Mouse (Mus musculus) forebrain, embryonic 10.5 days (tissue): ENCODE data around the gene E2f3. TPM values are rescaled to one million over a fixed set of nuclear protein-coding genes. Genes with fewer than 3 reads are reported as not detected.

Source experiments
- DNase-seq: peaks from one replicate; pipeline ENCODE4 v3.0.0-alpha.2; 2017; ENCODE audit warnings: low spot score; ENCODE audit errors: extremely low spot score
- H3K27ac ChIP-seq: fragments of 300-500 bp; sonication (generic); 2 replicates; pipeline ENCODE4 v1.5.1; 2016; ENCODE audit warnings: mild to moderate bottlenecking
- H3K27me3 ChIP-seq: fragments of 300-500 bp; sonication (generic); 2 replicates; pipeline ENCODE4 v1.6.1; 2016; ENCODE audit warnings: mild to moderate bottlenecking; ENCODE audit not compliant: poor library complexity, severe bottlenecking
- H3K36me3 ChIP-seq: fragments of 300-500 bp; sonication (generic); replicated peaks from 2 replicates; pipeline ENCODE4 v1.6.1; 2016; ENCODE audit warnings: mild to moderate bottlenecking, moderate library complexity
- H3K4me1 ChIP-seq: fragments of 300-500 bp; sonication (generic); 2 replicates; pipeline ENCODE4 v1.6.1; 2016
- H3K4me3 ChIP-seq: fragments of 300-500 bp; sonication (generic); 2 replicates; pipeline ENCODE4 v1.5.1; 2016; ENCODE audit warnings: mild to moderate bottlenecking, moderate library complexity
- H3K9me3 ChIP-seq: fragments of 300-500 bp; sonication (generic); 2 replicates; pipeline ENCODE4 v1.6.1; 2016; ENCODE audit warnings: mild to moderate bottlenecking, moderate library complexity
- WGBS: fragments of 180-500 bp; shearing (Covaris S2); methylation state at CpG from one replicate; pipeline ENCODE4 v1.1.7; 2016; 5-methylcytosine and 5-hydroxymethylcytosine counted together
- polyA plus RNA-seq: library from polyadenylated mRNA; unstranded; fragments of >200 nt; fragmentation: Nextera tagmentation; extraction: Ambion mirVana; gene quantifications from 2 replicates; pipeline ENCODE4 v1.2.1, GENCODE M21; 2016

The E2f3 gene
- polyA plus RNA-seq, 1 experiment from 2014 or later = 22.5 TPM

DNA sequence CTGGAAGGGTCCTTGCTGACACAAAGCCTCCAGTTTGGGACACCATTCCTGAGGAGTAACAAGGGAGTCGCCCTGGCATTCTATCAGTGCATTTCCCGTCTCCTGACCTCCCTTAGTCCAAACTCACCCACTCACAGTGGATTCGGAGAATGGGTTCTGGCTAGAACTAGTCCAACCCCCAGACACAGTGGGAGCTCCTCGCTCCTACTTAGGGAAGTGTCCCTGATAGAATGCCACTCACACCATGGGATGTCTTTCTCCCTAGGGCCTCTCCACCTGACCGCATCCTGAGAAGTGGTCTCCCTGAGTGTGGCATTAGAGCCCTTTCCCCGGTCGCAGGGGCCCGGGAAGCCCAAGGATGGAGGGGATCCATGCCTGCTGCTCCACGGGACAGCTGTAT is 77.4 kb downstream of the E2f3 start:
- H3K36me3 ChIP-seq = peaks cover 100% of the 10 kb centered on the region
- H3K4me3 ChIP-seq = no peak overlapping the region
- 95% methylated on average over 9 of the region's 9 CpGs for WGBS
- peaks cover 38% of the 10 kb centered on the region for H3K9me3 ChIP-seq
- no peak for DNase-seq
- no peak overlapping the region for H3K27ac ChIP-seq
- no peaks in the 10 kb centered on the region for H3K4me1 ChIP-seq
- H3K27me3 ChIP-seq = no peaks in the 10 kb centered on the region

DNA sequence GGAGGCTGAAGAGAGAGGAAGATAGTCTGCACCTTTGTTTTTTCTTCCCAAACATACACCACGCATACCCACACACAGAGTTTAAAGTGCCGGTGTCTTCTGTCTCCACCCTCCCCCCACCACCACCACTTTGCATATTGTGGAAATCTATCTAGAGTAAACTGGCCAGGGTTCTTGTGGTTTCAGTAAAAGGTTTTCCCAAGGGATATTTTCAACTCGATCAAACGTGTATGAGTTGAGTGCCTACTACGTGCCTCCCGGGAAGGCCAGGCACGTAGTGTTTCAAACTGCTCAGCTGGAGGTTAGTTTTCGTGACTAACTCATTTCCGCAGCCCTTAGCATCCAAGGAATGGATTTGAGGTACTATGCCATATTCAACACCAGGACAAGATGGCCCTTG is 77.9 kb downstream of the E2f3 start:
- no peak overlapping the region for H3K27ac ChIP-seq
- DNase-seq = no peak
- H3K36me3 ChIP-seq = peaks cover 100% of the 10 kb centered on the region
- H3K27me3 ChIP-seq = no peaks in the 10 kb centered on the region
- H3K4me1 ChIP-seq = no peaks in the 10 kb centered on the region
- H3K4me3 ChIP-seq = no peak overlapping the region
- 98% methylated on average over 9 of the region's 9 CpGs for WGBS
- H3K9me3 ChIP-seq = peaks cover 38% of the 10 kb centered on the region

DNA sequence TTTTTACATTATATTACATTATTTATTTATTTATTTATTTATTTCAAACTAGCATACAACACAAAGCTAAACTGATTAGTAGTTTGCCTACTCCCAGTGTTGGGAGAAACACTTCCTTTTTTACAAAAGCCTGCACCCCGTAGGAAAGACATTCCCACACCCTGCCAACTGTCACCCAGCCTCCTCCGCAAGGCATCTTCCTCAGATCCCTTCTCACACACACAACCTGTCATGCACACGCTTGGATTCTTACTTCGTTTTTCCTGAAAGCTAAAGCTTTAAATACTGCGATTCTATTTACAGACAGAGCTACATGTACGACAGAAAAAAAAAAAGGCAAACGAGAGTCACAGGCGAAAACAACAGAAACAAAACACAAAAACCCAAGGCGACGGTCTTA is 79.1 kb downstream of the E2f3 start:
- no peak for DNase-seq
- 96% methylated on average over 10 of the region's 10 CpGs for WGBS
- peaks cover 38% of the 10 kb centered on the region for H3K9me3 ChIP-seq
- no peaks in the 10 kb centered on the region for H3K27me3 ChIP-seq
- H3K36me3 ChIP-seq = peaks cover 98% of the 10 kb centered on the region
- H3K4me1 ChIP-seq = no peaks in the 10 kb centered on the region
- no peak overlapping the region for H3K27ac ChIP-seq
- H3K4me3 ChIP-seq = no peak overlapping the region

DNA sequence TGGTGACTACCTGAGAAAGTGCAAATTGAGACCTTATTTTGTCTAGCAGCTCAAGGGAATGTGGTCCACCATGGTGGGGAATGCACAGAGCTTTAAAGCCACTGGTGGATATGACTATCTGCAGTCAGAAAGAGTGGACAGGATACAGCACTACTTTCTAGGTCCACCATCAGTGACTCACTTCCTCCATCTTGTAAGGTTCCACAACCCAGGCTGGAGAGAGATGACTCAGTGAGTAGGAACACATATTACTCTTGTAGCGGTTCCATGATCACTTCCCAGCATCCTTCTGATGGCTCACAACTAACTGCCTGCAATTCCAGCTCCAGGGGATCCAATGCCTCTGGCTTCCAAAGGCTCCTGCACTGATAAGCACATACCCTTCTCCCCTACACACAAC is 82.5 kb downstream of the E2f3 start:
- WGBS = 96% methylated on average over 1 of the region's 1 CpGs
- H3K27ac ChIP-seq = no peak overlapping the region
- H3K4me3 ChIP-seq = no peak overlapping the region
- DNase-seq = no peak
- H3K9me3 ChIP-seq = peaks cover 43% of the 10 kb centered on the region
- H3K4me1 ChIP-seq = no peaks in the 10 kb centered on the region
- H3K27me3 ChIP-seq = no peaks in the 10 kb centered on the region
- H3K36me3 ChIP-seq = peaks cover 69% of the 10 kb centered on the region

DNA sequence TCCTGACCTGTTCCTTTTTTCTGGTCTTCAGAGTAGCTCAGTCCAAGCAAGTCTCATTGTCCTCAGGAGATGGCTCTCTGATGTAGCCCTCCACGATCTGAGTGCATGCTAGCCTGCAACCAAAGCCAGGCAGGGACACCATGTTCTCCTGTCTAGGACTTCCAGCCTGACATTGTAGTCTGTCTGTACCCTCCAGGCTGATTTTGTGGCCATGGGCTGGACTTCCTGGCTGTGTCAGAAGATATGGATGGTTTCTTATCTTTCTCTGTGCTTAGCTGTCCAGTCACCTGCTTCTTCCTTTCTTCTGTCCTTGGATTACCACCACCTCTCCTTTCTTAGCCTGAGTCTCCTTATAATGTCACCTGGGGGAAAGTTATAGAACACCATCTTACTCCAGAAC is 83.2 kb downstream of the E2f3 start:
- Histone ChIP-seq H3K9me3 (peaks cover 42% of the 10 kb centered on the region), H3K27ac (no peak overlapping the region), H3K36me3 (peaks cover 64% of the 10 kb centered on the region), H3K4me3 (no peak overlapping the region), H3K27me3 (no peaks in the 10 kb centered on the region), H3K4me1 (no peaks in the 10 kb centered on the region)
- WGBS = 89% methylated on average over 1 of the region's 1 CpGs
- DNase-seq = no peak

DNA sequence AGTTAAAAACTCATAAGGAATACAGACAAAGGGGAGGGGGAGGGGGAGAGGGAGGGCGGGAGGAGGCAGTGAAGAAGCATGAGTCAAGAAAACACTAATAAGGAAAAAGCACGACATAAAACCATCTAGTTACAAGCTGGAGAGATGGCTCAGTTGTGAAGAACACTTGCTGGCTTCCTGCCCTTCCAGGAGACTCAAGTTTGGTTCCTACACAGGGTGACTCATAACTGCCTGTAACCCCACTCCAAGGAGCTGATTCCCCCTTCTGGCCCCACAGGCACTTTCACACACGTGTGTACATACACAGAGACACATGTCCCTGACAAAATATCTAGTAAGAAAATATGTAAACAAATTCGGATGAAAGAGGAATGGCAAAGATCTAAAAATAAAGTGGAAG is 84.2 kb downstream of the E2f3 start:
- no peak overlapping the region for H3K4me3 ChIP-seq
- peaks cover 55% of the 10 kb centered on the region for H3K36me3 ChIP-seq
- no peak for DNase-seq
- WGBS = 84% methylated on average over 4 of the region's 4 CpGs
- H3K27ac ChIP-seq = no peak overlapping the region
- peaks cover 40% of the 10 kb centered on the region for H3K9me3 ChIP-seq
- no peaks in the 10 kb centered on the region for H3K4me1 ChIP-seq
- no peaks in the 10 kb centered on the region for H3K27me3 ChIP-seq

DNA sequence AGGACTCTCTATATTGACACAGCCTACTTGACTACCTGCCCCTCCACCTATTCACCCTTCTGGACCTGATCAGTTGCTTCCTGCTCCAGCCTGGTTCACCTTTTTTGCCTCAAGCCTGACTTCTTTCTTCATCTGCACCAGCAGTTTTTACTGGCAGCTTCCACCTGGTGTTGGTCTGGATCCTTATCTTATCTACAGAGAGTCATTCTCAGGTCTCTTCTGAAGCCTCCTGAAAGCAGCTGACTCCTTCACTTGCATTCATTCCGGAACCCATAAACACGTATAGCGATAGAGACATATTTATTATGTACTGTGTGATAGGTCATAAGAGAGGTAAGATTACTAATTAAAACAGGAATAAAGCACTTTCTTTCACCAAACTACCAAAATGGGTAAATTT is 119.1 kb downstream of the E2f3 start:
- Histone ChIP-seq H3K27ac (no peak overlapping the region), H3K4me3 (no peak overlapping the region), H3K36me3 (no peaks in the 10 kb centered on the region), H3K27me3 (no peaks in the 10 kb centered on the region), H3K9me3 (no peaks in the 10 kb centered on the region), H3K4me1 (peaks cover 6% of the 10 kb centered on the region)
- 98% methylated on average over 3 of the region's 3 CpGs for WGBS
- no peak for DNase-seq

DNA sequence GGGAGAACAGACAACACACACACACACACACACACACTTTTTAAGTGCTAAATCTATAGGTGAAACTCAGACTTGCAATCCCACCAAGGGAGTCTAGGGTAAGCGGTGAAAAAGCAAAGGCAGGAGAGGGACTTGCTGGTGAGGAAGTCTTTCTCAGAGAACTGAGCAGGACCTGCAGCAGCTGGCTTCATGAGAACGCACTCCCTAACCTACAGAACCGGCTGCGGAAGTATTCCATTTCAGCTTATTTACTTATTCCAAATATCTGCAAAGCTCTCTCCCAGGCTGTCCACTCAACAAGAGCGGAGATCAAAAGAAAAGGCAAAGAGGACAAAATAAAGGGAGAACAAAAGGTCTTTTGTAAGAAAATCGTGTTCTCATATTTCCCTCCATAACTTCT is 121.5 kb downstream of the E2f3 start:
- H3K4me3 ChIP-seq = no peak overlapping the region
- H3K27ac ChIP-seq = no peak overlapping the region
- no peaks in the 10 kb centered on the region for H3K27me3 ChIP-seq
- DNase-seq = no peak
- peaks cover 6% of the 10 kb centered on the region for H3K4me1 ChIP-seq
- no peaks in the 10 kb centered on the region for H3K36me3 ChIP-seq
- no peaks in the 10 kb centered on the region for H3K9me3 ChIP-seq
- WGBS = 62% methylated on average over 6 of the region's 6 CpGs

DNA sequence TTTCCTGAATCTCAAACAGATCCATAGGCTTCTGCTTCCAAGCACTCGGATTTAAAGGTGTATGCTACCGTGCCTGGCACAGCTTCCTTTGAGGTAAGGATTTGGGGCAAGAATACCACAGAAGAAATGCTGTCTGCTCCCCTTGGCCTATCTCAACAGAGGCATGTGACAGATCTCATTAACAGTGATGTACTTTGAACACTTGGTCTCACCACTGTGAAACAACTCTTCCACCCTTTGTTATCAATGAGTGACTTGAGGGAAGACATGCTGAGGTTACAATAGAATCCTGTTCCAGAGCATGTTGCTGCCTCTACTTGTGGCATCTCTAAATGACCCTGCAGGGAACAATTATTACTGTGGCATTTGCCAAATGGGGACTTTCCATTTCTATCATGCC is 125.8 kb downstream of the E2f3 start:
- no peak for DNase-seq
- Histone ChIP-seq H3K27me3 (no peaks in the 10 kb centered on the region), H3K36me3 (no peaks in the 10 kb centered on the region), H3K4me1 (peaks cover 6% of the 10 kb centered on the region), H3K4me3 (no peak overlapping the region), H3K9me3 (no peaks in the 10 kb centered on the region), H3K27ac (no peak overlapping the region)
- WGBS = 81% methylated on average over 2 of the region's 2 CpGs

DNA sequence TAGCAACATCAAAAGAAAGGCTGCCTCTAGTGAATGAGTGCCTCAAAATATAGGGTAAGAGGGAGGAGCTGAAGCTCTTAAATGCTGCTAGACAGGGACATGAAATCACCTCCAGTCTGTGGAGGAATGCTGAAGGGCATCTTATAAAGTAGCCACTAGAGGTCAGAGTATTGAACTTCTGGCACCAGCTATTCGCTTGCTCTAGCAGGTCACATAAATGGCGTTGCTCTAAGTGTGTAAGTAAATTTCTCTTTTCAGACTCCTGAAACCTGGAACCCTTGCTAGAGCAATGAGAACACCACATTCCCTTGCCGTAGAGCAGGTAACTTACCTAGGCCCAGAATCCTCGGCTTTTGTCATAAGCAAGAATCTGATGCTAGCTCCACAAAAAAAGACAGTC is 128.4 kb downstream of the E2f3 start:
- H3K36me3 ChIP-seq = peaks cover 4% of the 10 kb centered on the region; the same call in 1 of the 2 replicates
- DNase-seq = no peak
- peaks cover 14% of the 10 kb centered on the region for H3K4me1 ChIP-seq
- H3K27me3 ChIP-seq = no peaks in the 10 kb centered on the region
- no peak overlapping the region for H3K27ac ChIP-seq
- no peaks in the 10 kb centered on the region for H3K9me3 ChIP-seq
- WGBS = 29% methylated on average over 4 of the region's 4 CpGs
- H3K4me3 ChIP-seq = no peak overlapping the region

Other genes with a start within 250 kb of the E2f3 start
- 34.3 and 34.5 TPM in 2 replicates for gene Cdkal1, start 130.4 kb downstream of the E2f3 start, polyA plus RNA-seq
- gene Mboat1, start 150.4 kb upstream of the E2f3 start, polyA plus RNA-seq = 4.4 and 4.8 TPM in 2 replicates